Mouse (Mus musculus) lung, embryonic 16.5 days (tissue): Measurements from ENCODE around the gene Mapkapk5. TPM values are rescaled to one million over a fixed set of nuclear protein-coding genes. Genes with fewer than 3 reads are reported as not detected.

Experiments used
- ATAC-seq: fragments of 200-750 bp; cut with Nextera tagmentation; 2 replicates; pipeline ENCODE4 v1.8.0; 2017; ENCODE audit warnings: low read depth, mild to moderate bottlenecking, moderate library complexity
- H3K27ac ChIP-seq: fragments of 300-500 bp; sonication (generic); 2 replicates; pipeline ENCODE4 v1.5.1; 2014; ENCODE audit warnings: mild to moderate bottlenecking, control low read depth, low read length
- H3K27me3 ChIP-seq: fragments of 300-500 bp; sonication (generic); 2 replicates; pipeline ENCODE4 v1.6.1; 2014; ENCODE audit warnings: low read depth, low read length, mixed read lengths; ENCODE audit not compliant: control insufficient read depth, insufficient read depth
- H3K36me3 ChIP-seq: fragments of 300-500 bp; sonication (generic); 2 replicates; pipeline ENCODE4 v1.6.1; 2014; ENCODE audit warnings: low read length; ENCODE audit not compliant: control insufficient read depth, insufficient read depth
- H3K4me1 ChIP-seq: fragments of 300-500 bp; sonication (generic); replicated peaks from 2 replicates; pipeline ENCODE4 v1.6.1; 2014; ENCODE audit warnings: low read length, mixed read lengths; ENCODE audit not compliant: control insufficient read depth, insufficient read depth
- H3K4me2 ChIP-seq: fragments of 300-500 bp; sonication (generic); 2 replicates; pipeline ENCODE4 v1.6.1; 2014; ENCODE audit warnings: low read depth, low read length, control low read depth
- H3K4me3 ChIP-seq: fragments of 300-500 bp; sonication (generic); 2 replicates; pipeline ENCODE4 v1.5.1; 2014; ENCODE audit warnings: mild to moderate bottlenecking, low read length, control low read depth
- H3K9ac ChIP-seq: fragments of 300-500 bp; sonication (generic); 2 replicates; pipeline ENCODE4 v1.6.1; 2014; ENCODE audit warnings: low read length, control low read depth
- H3K9me3 ChIP-seq: fragments of 300-500 bp; sonication (generic); 2 replicates; pipeline ENCODE4 v1.6.1; 2016; ENCODE audit warnings: low read length; ENCODE audit not compliant: control insufficient read depth
- WGBS: fragments of 180-500 bp; shearing (Covaris S2); extraction: QIAGEN DNeasy Blood & Tissue Kit; methylation state at CpG from one replicate; pipeline ENCODE4 v1.1.7; 2014; 5-methylcytosine and 5-hydroxymethylcytosine counted together
- polyA plus RNA-seq: library from polyadenylated mRNA; unstranded; fragments of >200 nt; fragmentation: Nextera tagmentation; extraction: Ambion mirVana; gene quantifications from 2 replicates; pipeline ENCODE4 v1.2.1, GENCODE M21; 2015

Gene Mapkapk5
- polyA plus RNA-seq, 1 experiment from 2014 or later, result 45.3 TPM

DNA sequence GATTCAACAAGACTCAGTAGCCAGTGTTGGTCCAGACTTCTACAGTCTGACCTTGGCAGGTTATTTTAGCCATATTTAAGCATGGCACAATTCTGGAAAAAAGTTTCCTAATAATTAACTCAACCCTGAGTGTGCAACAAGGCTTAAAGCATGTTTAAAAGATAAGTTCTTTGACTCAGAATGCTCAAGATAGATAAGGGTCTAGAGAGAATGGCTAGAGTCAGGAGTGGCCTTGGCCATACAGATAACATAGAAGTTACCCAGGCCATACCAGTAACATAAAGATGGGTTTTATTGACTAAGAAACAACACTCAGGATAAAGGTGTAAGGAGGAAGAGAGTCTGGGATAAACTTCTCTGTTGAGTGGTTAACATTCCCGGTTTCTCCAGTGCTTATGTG is 69.7 kb downstream of the Mapkapk5 start:
- ATAC-seq, result no peak
- 50% methylated on average over 1 of the region's 1 CpGs for whole genome bisulfite sequencing
- H3K4me1 ChIP-seq, result no peaks in the 10 kb centered on the region
- H3K27me3 ChIP-seq, result no peaks in the 10 kb centered on the region
- no peak overlapping the region for H3K4me2 ChIP-seq
- H3K36me3 ChIP-seq, result no peaks in the 10 kb centered on the region
- H3K4me3 ChIP-seq, result no peak overlapping the region
- no peak overlapping the region for H3K27ac ChIP-seq
- no peaks in the 10 kb centered on the region for H3K9me3 ChIP-seq
- no peak overlapping the region for H3K9ac ChIP-seq

Other genes starting within 250 kb of the Mapkapk5 start
- 85.9 and 90.7 TPM in 2 replicates for gene Trafd1, start 160.3 kb downstream of the Mapkapk5 start, polyA plus RNA-seq
- 35.1 and 35.9 TPM in 2 replicates for gene Naa25, start 148.0 kb downstream of the Mapkapk5 start, polyA plus RNA-seq
- 3.0 and 4.5 TPM in 2 replicates for gene Tmem116, start 94.0 kb downstream of the Mapkapk5 start, polyA plus RNA-seq
- 147 and 149 TPM in 2 replicates for gene Erp29, start 93.4 kb downstream of the Mapkapk5 start, polyA plus RNA-seq
- gene Adam1b, start 42.5 kb downstream of the Mapkapk5 start, polyA plus RNA-seq, result 0.11 and 0.14 TPM in 2 replicates
- gene Adam1a, start 423 bp downstream of the Mapkapk5 start, polyA plus RNA-seq, result 1.1 TPM in 2 replicates
- gene Gm42878, start 423 bp downstream of the Mapkapk5 start, polyA plus RNA-seq, result not detected in 2 replicates
- 388 and 419 TPM in 2 replicates for gene Aldh2, start 47.9 kb upstream of the Mapkapk5 start, polyA plus RNA-seq
- gene Acad12, start 73.0 kb upstream of the Mapkapk5 start, polyA plus RNA-seq, result 2.7 and 3.4 TPM in 2 replicates
- gene Acad10, start 114.6 kb upstream of the Mapkapk5 start, polyA plus RNA-seq, result 3.1 and 3.6 TPM in 2 replicates
- 32.4 and 36.5 TPM in 2 replicates for gene Brap, start 114.7 kb upstream of the Mapkapk5 start, polyA plus RNA-seq
- gene Atxn2, start 165.4 kb upstream of the Mapkapk5 start, polyA plus RNA-seq, result 30.0 and 31.8 TPM in 2 replicates